Mouse (Mus musculus): ENCODE data around the gene Fam198b.
A peak's percentile ranks its signal among the peaks of the same experiment; 100 is the strongest.

Gene Fam198b

DNA sequence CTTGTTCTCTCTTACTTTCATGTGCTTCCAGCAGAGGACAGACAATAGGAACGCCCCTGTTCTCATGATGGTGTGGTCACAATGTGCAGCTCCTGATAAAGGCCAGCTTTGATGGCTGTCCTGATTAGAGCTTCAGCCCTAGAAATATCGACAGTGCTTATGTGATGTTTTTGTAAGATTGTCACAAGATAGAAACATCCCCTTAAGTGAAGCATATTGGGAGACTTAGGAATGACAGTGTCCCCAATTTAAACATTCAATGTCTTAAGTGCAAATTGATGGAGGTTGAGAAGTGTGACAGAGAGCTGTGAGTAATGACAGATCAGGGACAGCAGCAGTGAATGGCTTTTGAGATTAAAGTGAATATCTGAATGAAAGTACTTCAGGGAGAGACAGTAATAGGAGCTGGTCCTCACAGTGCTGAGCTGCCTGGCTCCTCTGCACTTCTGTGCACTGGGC is 99.7 kb downstream of the Fam198b start:
- DNase-seq (ENCODE audit: low spot score), result no peak

DNA sequence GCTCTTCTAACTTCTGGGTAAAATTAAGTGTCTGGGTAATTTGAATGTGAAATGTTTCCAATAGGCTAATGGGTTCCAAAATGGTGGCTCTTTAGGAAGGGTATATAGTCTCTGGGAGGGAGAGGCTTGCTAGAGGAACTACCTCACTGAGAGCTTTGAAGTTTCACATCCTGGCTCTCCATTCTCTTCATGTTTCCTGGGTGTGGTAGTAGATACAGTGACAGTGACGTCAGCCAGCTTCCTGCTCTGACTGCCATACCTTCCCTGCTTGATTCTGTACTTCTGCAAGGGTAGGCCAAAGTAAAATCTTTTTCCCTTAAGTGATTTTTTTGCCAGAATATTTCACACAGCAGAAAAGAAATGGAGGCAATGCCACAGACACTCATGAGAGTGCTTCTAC is 100.2 kb downstream of the Fam198b start:
- peak; percentile 40 for DNase-seq (ENCODE audit: low spot score)

DNA sequence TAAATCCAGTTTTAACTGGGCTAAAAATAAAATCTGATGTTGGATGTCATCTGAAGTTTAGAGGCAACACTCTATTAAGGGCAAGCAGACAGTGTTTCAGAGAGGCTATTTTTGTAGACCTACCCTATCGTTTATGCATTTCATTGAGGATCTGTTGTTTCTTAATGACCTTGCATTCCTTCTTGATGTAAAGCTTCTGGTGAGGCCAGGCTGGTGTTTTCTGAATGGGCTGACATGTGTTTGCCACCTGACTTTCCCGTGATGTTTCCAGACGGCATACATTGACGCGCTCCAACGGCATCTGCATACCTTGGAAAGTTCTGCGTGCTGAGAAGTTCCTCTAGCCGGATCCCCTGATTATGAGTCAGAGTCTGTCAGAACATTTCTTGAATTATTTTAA is 104.9 kb downstream of the Fam198b start:
- DNase-seq (ENCODE audit: low spot score), result no peak

DNA sequence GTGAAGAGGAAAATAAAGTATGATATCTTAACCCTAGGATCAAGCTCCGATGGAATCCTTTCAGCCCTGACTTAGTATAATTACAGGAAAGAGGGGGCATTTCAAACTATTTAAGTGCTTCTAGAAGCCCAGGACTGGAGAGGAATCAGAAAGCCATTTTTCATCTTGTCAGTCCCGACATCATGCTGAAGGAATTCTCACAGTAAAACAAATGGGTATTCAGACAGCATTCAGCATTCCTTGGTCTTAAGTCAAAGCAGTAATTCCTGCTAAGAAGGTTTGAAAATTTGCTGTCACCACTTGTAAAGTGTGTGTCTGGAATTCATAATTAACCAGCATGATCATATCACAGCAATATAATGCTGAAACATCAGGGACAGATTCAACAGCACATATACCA is 105.6 kb downstream of the Fam198b start:
- DNase-seq (ENCODE audit: low spot score), result no peak

DNA sequence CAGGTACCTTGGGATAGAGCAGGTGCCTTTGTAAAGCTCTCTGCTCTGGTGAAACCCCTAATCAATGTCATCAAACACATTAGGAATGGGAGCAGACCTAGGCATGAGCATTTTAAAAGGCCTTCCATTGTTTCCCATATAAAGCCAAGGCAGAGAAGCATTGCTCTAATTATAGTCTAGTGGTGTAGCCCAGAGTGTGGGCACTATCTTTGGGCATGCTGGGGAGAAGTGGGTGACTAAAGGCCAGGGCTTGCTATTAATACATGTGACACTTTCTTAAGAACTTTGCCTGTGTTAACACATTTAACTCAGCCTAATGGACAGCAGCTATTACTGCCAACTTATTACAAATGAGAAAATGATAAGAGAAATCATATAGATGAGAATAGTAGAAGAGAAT is 106.1 kb downstream of the Fam198b start:
- no peak for DNase-seq (ENCODE audit: low spot score)

DNA sequence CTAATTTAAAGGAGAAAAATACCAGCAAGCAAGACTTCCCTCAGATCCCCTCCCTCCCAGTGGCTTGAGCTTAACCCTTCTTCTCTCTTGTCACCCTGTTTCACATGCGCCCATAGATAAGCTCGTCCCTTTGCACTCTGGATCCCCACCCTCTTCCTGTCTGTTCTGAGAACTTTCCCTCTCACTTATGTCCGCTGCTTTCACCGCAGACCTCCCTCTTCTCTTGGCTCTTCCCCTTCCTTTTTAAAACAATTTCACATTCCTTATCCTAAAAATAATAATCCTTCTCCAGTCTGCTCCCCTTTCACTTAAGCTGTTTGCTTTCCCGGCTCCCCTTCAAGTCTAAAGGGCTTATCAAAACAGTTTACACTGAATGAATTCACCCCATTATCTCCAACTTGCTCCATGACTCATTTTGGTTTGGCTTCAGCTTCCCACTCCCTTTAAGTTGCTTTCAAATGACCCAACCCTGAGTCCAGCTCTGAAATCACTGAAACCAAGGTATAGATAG is 109.8 kb downstream of the Fam198b start:
- DNase-seq (ENCODE audit: low spot score), result no peak

DNA sequence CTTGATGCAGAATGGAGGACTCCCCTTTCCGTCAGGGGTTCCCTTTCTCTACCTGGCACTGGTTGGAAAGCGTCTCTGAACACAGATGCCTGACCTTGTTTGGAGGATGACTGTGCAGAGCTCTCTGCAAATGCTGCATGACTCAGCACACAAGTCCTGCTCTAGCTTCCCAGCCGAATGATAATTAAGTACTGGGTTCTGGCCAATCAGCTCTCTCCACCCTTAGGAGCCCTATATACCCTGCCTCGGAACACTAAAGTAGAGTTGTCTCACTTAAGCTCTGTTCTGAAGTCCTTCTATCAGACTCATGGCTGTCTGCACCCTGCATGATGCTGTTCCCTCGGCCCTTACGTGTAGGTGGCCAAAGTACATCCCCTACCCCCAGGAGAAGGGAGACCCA is 111.4 kb downstream of the Fam198b start:
- DNase-seq (ENCODE audit: low spot score), result no peak
